Mouse (Mus musculus) E14TG2a.4 (cell line): ENCODE data around the gene Dgka.

Experiments used
- H3K27me3 ChIP-seq: 2 replicates; pipeline ENCODE4 v1.6.1; 2014; ENCODE audit warnings: low read length, control low read depth; ENCODE audit not compliant: insufficient read depth
- H3K36me3 ChIP-seq: 2 replicates; pipeline ENCODE4 v1.6.1; 2014; ENCODE audit warnings: low read length, control low read depth; ENCODE audit not compliant: insufficient read depth
- H3K4me1 ChIP-seq: replicated peaks from 2 replicates; pipeline ENCODE4 v1.6.1; 2014; ENCODE audit warnings: low read depth, low read length, control low read depth
- H3K4me3 ChIP-seq: replicated peaks from 2 replicates; pipeline ENCODE4 v1.5.1; 2014; ENCODE audit warnings: mild to moderate bottlenecking, low read length
- H3K9me3 ChIP-seq: 2 replicates; pipeline ENCODE4 v1.6.1; 2014; ENCODE audit warnings: low read length, control low read depth
- CTCF ChIP-seq: conservative IDR thresholded peaks from 2 replicates; pipeline ENCODE4 v1.5.1; 2014; ENCODE audit warnings: low read length
- NANOG ChIP-seq: IDR thresholded peaks from 2 replicates; pipeline ENCODE4 v1.6.1; 2014; ENCODE audit warnings: borderline replicate concordance, low read length, mixed read lengths
- POU5F1 ChIP-seq: IDR thresholded peaks from 2 replicates; pipeline ENCODE4 v1.6.1; 2014; ENCODE audit warnings: low read length, borderline replicate concordance

Dgka gene

DNA sequence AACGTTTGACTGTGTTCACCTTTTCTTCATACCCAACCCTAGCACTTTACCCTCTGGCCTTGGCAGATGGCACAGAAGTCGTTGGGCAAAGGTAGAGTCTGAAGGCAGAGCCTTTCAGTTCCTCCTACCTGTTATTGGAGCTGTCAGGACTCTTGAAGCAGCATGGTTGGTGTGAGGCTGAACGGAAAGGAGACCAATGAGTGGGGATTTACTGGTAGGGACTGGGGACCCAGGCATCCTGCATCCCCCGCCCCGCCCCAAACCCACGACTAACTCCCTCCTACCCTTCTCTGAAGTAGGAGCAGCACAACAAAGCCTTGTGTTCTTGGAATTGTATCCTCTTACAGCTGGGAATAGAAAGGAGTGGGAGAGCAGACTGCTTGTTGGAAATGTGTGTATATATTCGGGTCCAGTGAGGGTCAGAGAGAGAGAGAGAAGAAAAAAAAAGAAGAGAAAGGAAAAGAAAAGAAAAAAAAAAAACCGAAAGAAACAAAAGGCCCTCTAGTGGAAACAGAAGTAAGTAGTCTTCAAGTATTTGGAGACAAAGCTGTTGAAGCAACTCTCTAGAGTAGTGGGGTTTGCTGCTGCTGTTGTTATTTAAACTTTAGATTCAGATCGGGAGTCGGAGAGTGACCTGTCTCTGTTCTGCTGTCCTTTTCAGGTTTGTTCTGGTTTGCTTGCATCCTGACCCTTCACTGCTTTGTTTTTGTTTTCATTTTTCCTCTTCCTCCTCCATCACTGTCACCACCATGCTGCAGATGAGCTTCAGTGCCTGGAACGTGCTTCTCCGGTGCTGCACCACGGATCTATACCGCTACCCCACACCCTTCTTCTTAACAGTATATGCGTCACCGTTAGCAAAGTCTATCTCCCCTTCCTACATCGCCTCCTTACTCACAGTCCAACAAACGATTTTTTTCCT, at the start of gene Dgka:
Dgka (minus strand) TSS at position 176 of the 922 bp plus-strand sequence.
- H3K36me3 ChIP-seq: peaks cover 5% of the 10 kb centered on the region
- TF ChIP-seq CTCF (peak; percentile 29), POU5F1 (no peak)
- peaks cover 82% of the 10 kb centered on the region for H3K4me1 ChIP-seq
- peaks cover 5% of the 10 kb centered on the region for H3K27me3 ChIP-seq
- H3K9me3 ChIP-seq: no peaks in the 10 kb centered on the region
- H3K4me3 ChIP-seq: peak within 1 kb of the TSS; percentile 88

DNA sequence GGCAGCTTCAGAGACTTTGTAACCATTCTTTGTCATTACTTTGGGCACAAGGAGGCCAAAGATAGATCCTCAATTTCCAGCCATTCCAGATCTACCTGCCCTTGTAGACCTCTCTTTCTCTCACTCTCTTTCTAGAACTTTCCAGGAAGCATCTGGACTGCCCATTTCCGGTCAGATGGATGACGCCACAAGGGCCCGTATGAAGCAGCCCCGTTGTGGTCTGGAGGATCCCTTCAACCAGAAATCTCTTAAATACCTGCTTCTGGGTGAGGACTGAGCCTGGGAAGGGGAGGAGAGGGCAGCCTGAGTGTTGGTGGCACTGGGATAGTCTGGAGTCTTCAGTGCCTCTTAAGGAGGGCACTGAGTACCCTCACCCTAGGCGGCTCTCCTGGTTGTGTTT, 49.7 kb upstream of the Dgka start:
- H3K27me3 ChIP-seq: peaks cover 14% of the 10 kb centered on the region
- H3K4me3 ChIP-seq: peak overlapping the region; percentile 40
- H3K9me3 ChIP-seq: no peaks in the 10 kb centered on the region
- H3K4me1 ChIP-seq: peaks cover 17% of the 10 kb centered on the region
- TF ChIP-seq CTCF: no peak
- no peak for TF ChIP-seq POU5F1
- TF ChIP-seq NANOG: no peak
- no peaks in the 10 kb centered on the region for H3K36me3 ChIP-seq

DNA sequence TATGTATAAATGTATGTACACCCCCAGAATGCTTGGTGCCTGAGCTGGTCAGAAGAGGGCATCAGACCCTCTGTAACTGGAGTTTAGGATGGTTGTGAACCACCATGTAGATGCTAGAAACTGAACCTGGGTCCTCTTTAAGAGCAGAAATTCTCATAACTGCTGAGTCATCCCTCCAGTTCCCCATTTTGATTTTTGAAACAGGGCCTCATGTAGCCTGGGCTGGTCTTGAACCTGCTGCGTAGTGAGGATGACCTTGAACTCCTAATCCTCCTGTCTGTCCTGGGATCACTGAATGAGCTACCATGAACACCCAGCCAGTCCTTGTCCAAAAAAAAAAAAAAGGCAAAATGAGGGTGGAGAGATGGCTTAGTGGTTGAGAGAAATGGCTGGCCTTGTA, 48.6 kb upstream of the Dgka start:
- Histone ChIP-seq H3K27me3 (peaks cover 14% of the 10 kb centered on the region), H3K9me3 (no peaks in the 10 kb centered on the region), H3K4me3 (no peak overlapping the region), H3K4me1 (peaks cover 17% of the 10 kb centered on the region), H3K36me3 (no peaks in the 10 kb centered on the region)
- no peak for TF ChIP-seq NANOG

DNA sequence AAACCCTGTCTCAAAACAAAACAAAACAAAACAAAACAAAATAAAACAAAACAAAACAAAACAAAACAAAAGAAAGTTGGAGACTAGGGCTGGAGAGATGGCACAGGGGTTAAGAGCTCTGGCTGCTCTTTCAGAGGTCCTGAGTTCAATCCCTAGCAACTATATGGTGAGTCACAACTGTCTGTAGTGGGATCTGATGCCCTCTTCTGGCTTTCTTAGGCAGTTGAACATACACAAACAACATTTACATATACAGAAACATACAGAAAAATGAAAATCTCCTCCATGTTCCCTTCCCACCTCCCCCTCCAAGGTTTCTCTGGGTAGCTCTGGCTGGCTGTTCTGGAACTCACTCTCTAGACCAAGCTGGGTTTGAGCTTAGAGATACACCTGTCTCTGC, 47.4 kb upstream of the Dgka start:
- Histone ChIP-seq H3K36me3 (no peaks in the 10 kb centered on the region), H3K27me3 (peaks cover 14% of the 10 kb centered on the region), H3K4me3 (no peak overlapping the region), H3K9me3 (no peaks in the 10 kb centered on the region), H3K4me1 (peaks cover 17% of the 10 kb centered on the region)
- TF ChIP-seq CTCF (no peak), NANOG (no peak), POU5F1 (no peak)

DNA sequence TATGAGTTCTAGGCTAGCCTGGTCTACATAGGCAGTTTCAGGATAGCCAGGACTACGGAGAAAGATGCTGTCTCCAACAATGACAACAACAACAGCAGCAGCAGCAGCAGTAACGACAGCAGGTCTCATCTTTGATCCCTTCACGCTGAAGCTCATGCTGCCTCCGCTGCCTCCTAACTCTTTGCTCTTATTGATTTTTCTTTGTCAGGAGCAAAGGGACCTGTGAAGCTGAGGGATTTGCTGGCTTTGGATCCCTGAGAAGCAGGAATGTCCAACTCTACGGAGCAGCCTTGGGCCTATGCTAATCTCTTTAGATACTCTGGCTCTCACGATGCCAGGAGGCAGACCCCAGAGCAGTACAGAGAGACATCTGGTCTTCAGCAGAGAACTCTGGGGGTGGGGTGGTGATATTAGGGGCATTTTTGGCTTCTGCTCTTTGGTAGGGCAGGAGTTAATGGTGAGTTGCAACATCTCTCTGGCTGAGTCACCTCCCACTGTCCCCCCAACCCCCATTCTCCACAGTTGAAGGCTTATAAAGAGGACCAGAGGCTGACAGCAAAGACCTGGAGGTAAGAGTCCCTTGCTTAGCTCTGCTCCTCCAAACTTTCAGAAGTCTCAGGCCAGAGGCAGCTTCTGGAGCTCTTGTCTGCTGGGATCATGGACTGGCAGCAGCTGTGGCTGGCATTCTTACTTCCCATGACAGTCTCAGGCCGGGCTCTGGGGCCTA, 45.9 kb upstream of the Dgka start, which contains the start of gene Mmp19:
Mmp19 (plus strand) TSS at position 513 of the 727 bp plus-strand sequence.
- TF ChIP-seq NANOG (no peak), POU5F1 (no peak), CTCF (no peak)
- Histone ChIP-seq H3K36me3 (no peaks in the 10 kb centered on the region), H3K27me3 (peaks cover 7% of the 10 kb centered on the region), H3K9me3 (0 out of 2 replicates have a peak, but pooled peaks cover 7% of the 10 kb centered on the region), H3K4me3 (no peak within 1 kb of the TSS), H3K4me1 (peaks cover 17% of the 10 kb centered on the region)

DNA sequence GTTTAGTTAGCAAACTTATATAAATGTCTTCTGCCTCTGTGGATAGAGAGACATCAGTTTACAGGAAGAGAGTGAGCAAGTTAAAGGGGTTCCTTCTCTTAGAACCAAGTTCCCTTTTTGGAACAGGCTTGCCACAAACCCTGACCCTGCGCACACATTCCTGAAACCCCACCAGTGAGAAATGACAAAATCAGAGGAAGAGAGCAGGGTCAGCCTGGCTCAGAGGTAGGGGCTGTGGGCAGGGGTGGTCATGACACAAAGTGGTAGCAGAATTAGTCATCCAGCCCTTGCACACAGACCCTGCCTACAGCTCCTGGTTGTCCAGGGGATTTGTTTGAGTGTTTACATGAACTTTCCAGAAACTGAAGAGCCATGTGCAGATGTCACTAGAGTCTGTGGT, 35.5 kb upstream of the Dgka start:
- TF ChIP-seq POU5F1 (no peak), NANOG (no peak), CTCF (no peak)
- Histone ChIP-seq H3K9me3 (peaks cover 35% of the 10 kb centered on the region), H3K27me3 (no peaks in the 10 kb centered on the region)

DNA sequence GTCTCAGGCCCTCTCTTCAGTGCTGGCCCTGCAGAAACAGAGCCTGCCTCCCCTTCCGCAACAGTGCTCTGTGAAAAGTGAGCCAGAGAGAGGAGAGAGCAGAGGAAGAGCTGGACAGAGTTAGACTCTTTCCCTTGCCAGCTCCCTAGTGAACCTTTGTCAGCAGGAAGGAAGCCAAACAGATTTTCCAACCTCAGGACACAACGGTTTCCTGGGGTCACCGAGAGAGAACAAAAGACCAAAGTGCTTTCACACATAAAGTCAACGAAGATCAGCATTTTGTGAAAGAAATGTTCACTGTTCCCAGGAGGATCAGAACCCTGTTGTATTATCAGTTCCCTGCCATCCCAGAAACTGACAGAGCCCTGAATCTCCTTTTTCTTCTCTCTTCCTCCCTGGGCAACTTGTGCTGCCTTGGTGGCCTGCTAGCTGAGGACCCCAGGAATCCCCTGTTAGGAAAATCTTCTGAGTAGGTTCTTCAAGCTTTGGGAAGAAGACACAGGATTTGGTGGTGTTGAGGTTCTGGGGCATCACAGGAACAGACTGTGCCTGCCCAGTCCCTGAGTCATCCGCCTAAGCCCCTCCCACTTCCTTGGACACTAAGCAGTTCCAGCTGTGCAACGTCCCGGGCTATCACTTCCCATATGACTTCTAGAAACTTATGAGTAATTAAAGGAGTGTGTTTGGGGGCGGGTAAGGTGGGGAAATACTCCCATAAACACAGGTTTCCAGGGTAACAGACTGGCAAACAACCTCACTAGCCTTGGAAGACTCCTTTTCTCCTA, 34.5 kb upstream of the Dgka start:
- Histone ChIP-seq H3K9me3 (peaks cover 25% of the 10 kb centered on the region), H3K4me1 (peaks cover 8% of the 10 kb centered on the region), H3K36me3 (no peaks in the 10 kb centered on the region), H3K27me3 (no peaks in the 10 kb centered on the region), H3K4me3 (no peak overlapping the region)
- TF ChIP-seq NANOG: no peak
- TF ChIP-seq CTCF: no peak
- no peak for TF ChIP-seq POU5F1

More for the DNA sequence above, 35.5 kb upstream of the Dgka start:
- peaks cover 8% of the 10 kb centered on the region for H3K4me1 ChIP-seq
- H3K4me3 ChIP-seq: no peak overlapping the region
- H3K36me3 ChIP-seq: no peaks in the 10 kb centered on the region

DNA sequence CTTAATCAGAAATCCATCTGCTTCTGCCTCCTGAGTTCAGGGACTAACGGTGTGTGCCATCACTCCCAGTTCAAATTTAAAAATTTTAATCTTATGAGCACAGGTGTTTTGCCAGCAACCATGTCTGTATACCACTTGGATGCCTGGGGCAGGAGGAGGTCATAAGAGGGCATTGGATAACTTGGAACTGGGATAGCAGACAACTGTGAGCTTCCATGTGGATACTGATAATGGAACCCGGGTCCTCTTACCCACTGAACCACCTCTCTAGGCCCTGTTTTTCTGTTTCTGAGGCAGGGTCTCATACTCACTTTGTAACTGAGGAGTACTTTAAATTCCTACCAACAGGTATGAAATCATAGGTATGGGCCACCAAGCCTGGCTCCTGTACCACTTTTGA, 33.8 kb upstream of the Dgka start:
- TF ChIP-seq CTCF (no peak), POU5F1 (no peak), NANOG (no peak)
- H3K9me3 ChIP-seq: peaks cover 17% of the 10 kb centered on the region
- H3K36me3 ChIP-seq: no peaks in the 10 kb centered on the region
- H3K27me3 ChIP-seq: no peaks in the 10 kb centered on the region
- H3K4me1 ChIP-seq: peaks cover 8% of the 10 kb centered on the region
- no peak overlapping the region for H3K4me3 ChIP-seq
